Mouse (Mus musculus) heart, embryonic 13.5 days (tissue): ENCODE measurements around the gene Atp1b1. TPM values are rescaled to one million over a fixed set of nuclear protein-coding genes. Genes with fewer than 3 reads are reported as not detected.

Source experiments
- ATAC-seq: fragments of 200-750 bp; cut with Nextera tagmentation; 2 replicates; pipeline ENCODE4 v1.8.0; 2017; ENCODE audit warnings: moderate TSS enrichment; ENCODE audit not compliant: insufficient number of reproducible peaks, low FRiP score, low TSS enrichment; ENCODE audit errors: extremely low read depth
- H3K27ac ChIP-seq: fragments of 300-500 bp; sonication (generic); replicated peaks from 2 replicates; pipeline ENCODE4 v1.5.1; 2015; ENCODE audit warnings: moderate library complexity, mild to moderate bottlenecking, inconsistent platforms
- H3K27me3 ChIP-seq: fragments of 300-500 bp; sonication (generic); replicated peaks from 2 replicates; pipeline ENCODE4 v1.6.1; 2015; ENCODE audit warnings: mild to moderate bottlenecking, inconsistent platforms
- H3K36me3 ChIP-seq: fragments of 300-500 bp; sonication (generic); 2 replicates; pipeline ENCODE4 v1.6.1; 2015; ENCODE audit warnings: mild to moderate bottlenecking, inconsistent platforms
- H3K4me1 ChIP-seq: fragments of 300-500 bp; sonication (generic); 2 replicates; pipeline ENCODE4 v1.6.1; 2015; ENCODE audit warnings: inconsistent platforms
- H3K4me2 ChIP-seq: fragments of 300-500 bp; sonication (generic); 2 replicates; pipeline ENCODE4 v1.6.1; 2015; ENCODE audit warnings: inconsistent platforms, mild to moderate bottlenecking, moderate library complexity
- H3K4me3 ChIP-seq: fragments of 300-500 bp; sonication (generic); 2 replicates; pipeline ENCODE4 v1.5.1; 2015; ENCODE audit warnings: moderate library complexity, mild to moderate bottlenecking, inconsistent platforms
- H3K9ac ChIP-seq: fragments of 300-500 bp; sonication (generic); 2 replicates; pipeline ENCODE4 v1.6.1; 2015; ENCODE audit warnings: inconsistent platforms, mild to moderate bottlenecking, moderate library complexity
- H3K9me3 ChIP-seq: fragments of 300-500 bp; sonication (generic); 2 replicates; pipeline ENCODE4 v1.6.1; 2016; ENCODE audit warnings: inconsistent platforms
- WGBS: fragments of 180-500 bp; shearing (Covaris S2); methylation state at CpG from one replicate; pipeline ENCODE4 v1.1.7; 2015; ENCODE audit warnings: mixed read lengths; 5-methylcytosine and 5-hydroxymethylcytosine counted together
- polyA plus RNA-seq: library from polyadenylated mRNA; unstranded; fragments of >200 nt; fragmentation: Nextera tagmentation; extraction: Ambion mirVana; gene quantifications from 2 replicates; pipeline ENCODE4 v1.2.1, GENCODE M21; 2015

The Atp1b1 gene
- polyA plus RNA-seq, 1 experiment from 2014 or later, result 293 TPM

DNA sequence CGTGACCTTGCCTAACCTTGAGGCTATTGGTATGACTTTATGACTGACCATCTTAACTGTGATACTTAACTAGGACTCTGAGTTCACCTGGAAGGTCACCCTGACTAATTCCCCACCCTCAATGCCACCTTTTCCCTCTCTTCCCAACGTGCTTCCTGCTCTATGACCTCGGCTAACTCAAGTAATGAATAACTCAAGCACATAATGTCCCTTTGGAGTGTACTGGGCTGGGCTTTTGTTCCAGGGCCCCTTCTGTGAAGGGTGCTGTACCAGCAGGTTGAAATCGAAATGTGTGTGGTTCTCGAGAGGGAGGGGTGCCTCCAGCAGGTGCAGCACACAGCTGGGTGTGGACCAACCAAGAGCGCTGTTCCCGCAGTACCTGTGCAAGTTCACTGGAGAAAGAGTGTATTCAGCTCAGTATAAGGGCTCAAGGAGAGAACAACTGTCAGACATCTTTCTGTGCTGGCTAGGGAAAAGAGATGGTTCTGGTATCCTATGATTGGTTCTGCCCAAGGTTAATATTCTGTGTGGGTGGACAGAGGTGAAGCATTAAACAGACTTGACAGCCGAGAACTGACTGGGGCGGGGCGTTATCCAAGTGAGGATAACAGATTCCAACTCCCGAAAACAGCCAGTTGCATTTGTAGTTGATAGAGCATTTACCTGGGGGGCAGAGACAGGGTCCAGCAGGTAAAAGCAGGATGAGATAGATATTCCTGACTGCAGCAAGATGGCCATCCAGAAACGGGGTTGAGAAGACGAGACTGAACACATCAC, 3.0 kb upstream of the Atp1b1 start:
- Histone ChIP-seq H3K36me3 (no peaks in the 10 kb centered on the region), H3K27me3 (peaks cover 26% of the 10 kb centered on the region), H3K9me3 (no peaks in the 10 kb centered on the region), H3K4me1 (peaks cover 44% of the 10 kb centered on the region), H3K27ac (peak overlapping the region; percentile 90), H3K9ac (peak overlapping the region; percentile 71), H3K4me2 (peak overlapping the region; percentile 75), H3K4me3 (peak overlapping the region; percentile 30)
- 59% methylated on average over 13 of the region's 13 CpGs for WGBS
- no peak for ATAC-seq

DNA sequence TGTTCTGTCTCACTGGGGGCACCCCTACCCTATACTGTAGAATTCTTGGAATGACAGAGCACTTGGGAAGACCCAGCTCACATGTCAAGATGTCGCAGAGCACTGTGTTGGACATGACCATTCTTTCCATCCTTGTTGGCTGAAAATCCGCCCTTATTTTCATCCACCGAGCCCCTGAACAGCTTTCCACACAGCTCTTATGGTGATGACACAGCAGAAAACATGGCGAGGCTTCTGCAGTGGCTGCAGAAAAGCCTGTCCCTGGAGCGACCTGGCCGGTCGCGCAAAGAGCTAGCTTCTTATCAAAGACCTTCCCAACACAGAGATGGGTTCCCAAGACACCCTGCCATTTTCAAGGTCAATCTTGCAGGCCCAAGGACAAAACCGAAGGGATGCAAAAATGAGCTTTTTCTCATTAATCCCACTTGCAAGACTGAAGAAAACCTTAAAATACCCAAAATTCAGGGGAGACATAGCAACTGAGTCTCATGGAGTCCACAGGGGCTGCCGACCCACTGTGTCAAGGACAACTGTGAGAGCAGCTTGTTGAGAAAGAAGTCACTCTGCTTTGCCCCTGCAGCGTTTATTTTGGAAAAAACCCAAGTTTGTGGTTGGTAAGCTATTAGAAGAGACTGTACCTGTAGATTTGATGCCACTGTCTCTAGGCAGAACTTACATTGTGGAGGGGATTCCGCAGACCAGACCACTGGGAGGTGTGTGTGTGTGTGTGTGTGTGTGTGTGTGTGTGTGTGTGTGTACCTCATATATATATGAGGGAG, 1.2 kb upstream of the Atp1b1 start:
- Histone ChIP-seq H3K27me3 (peaks cover 26% of the 10 kb centered on the region), H3K4me3 (peak overlapping the region; percentile 88), H3K4me2 (peak overlapping the region; percentile 75), H3K36me3 (0 out of 2 replicates have a peak, but pooled peaks cover 4% of the 10 kb centered on the region), H3K4me1 (peaks cover 58% of the 10 kb centered on the region), H3K9ac (peak overlapping the region; percentile 99), H3K9me3 (no peaks in the 10 kb centered on the region), H3K27ac (peak overlapping the region; percentile 98)
- WGBS, result 36% methylated on average over 12 of the region's 12 CpGs
- ATAC-seq, result no peak

DNA sequence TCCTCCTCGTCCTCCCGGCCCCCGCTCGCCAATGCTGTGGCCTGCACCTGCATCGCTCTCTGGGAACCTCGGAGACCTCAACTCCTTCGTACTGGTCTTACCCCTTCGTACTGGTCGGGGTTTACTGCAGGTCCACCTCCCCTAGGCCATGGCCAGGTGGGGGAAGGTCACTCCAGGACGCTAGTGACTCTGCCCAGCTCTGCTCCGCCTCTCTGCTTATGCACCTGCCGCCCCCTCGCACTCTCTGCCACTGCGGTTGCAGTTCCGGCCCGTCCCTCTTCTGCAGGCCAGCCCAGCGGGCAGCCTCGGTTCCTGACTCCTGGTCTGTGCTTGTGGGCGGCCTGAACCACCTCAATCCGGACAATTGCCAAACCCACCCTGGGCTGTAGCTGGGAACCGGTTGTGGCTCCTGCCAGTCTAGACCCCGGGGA, 481 bp upstream of the Atp1b1 start:
- WGBS, result 3% methylated on average over 22 of the region's 22 CpGs
- ATAC-seq, result peak; percentile 29; the same call in 1 of the 2 replicates

DNA sequence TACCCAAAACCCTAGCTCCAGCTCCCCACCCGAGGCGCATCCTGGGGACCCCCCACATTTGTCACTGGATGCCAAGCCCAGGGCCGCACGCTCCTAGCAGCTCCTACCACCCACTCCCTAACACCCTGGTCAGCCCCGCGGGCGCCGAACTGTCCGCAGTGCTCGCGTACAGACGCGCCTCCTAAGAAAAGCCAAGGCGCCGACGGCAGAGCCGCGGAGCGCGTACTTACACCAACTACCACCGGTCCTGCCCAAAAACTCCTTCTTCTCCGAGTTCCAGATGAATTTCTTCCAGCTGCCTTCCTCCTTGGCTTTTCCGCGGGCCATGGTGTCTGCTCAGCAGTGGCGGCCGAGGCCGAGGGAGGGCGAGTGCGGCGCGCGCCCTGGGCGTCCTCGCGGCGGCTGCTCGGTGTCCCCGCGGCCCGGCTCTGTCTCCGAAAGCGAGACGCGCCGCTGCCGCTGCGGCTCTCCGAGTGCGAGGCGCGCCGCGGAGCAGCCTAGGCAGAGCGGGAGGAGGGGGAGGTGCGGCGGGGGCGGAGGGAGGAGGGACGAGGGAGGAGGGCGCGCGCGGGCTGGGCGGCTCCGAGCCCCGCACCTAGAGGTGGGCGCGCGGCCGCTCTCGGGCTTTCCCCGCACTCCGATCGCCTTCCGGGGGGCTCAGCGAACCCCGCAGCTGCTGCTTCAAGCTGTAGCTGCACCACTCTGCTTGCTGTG, 467 bp downstream of the Atp1b1 start:
- H3K4me2 ChIP-seq, result peak overlapping the region; percentile 75
- under 1% methylated on average over 50 of the region's 76 CpGs for WGBS
- H3K9ac ChIP-seq, result peak overlapping the region; percentile 99
- peaks cover 26% of the 10 kb centered on the region for H3K27me3 ChIP-seq
- H3K4me1 ChIP-seq, result peaks cover 73% of the 10 kb centered on the region
- no peaks in the 10 kb centered on the region for H3K9me3 ChIP-seq
- ATAC-seq, result peak; percentile 55; the same call in 1 of the 2 replicates
- peaks cover 16% of the 10 kb centered on the region for H3K36me3 ChIP-seq
- H3K27ac ChIP-seq, result peak overlapping the region; percentile 98
- H3K4me3 ChIP-seq, result peak overlapping the region; percentile 88

More for the DNA sequence above, 481 bp upstream of the Atp1b1 start:
- Histone ChIP-seq H3K9ac (peak overlapping the region; percentile 99), H3K9me3 (no peaks in the 10 kb centered on the region), H3K27ac (peak overlapping the region; percentile 98), H3K4me1 (peaks cover 65% of the 10 kb centered on the region), H3K4me3 (peak overlapping the region; percentile 88), H3K4me2 (peak overlapping the region; percentile 75), H3K27me3 (peaks cover 26% of the 10 kb centered on the region), H3K36me3 (peaks cover 6% of the 10 kb centered on the region; the same call in 1 of the 2 replicates)

DNA sequence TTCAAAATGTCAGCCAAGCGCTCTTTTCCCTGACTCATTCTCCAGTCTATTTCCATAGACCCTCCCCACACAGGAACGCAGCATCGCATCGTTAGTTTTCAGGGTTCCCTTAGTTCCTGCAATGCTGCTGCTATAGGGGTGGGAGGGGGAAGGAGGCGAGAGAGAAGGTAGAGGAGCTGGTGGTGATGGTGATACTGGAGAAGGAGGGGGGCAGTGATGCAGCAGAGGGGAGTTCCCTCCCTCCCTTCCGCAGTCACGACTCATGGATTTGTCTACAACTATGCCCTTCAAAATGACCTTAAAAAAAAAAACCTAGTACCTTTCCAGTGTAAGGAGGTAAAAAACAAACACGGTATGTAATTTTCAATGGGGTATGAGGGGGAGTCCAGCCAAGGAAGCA, 1.4 kb downstream of the Atp1b1 start:
- peaks cover 26% of the 10 kb centered on the region for H3K27me3 ChIP-seq
- peak overlapping the region; percentile 99 for H3K9ac ChIP-seq
- H3K36me3 ChIP-seq, result peaks cover 25% of the 10 kb centered on the region
- peak overlapping the region; percentile 75 for H3K4me2 ChIP-seq
- H3K27ac ChIP-seq, result peak overlapping the region; percentile 98
- ATAC-seq, result no peak
- peaks cover 72% of the 10 kb centered on the region for H3K4me1 ChIP-seq
- H3K9me3 ChIP-seq, result no peaks in the 10 kb centered on the region
- peak overlapping the region; percentile 88 for H3K4me3 ChIP-seq
- 5% methylated on average over 8 of the region's 8 CpGs for WGBS

DNA sequence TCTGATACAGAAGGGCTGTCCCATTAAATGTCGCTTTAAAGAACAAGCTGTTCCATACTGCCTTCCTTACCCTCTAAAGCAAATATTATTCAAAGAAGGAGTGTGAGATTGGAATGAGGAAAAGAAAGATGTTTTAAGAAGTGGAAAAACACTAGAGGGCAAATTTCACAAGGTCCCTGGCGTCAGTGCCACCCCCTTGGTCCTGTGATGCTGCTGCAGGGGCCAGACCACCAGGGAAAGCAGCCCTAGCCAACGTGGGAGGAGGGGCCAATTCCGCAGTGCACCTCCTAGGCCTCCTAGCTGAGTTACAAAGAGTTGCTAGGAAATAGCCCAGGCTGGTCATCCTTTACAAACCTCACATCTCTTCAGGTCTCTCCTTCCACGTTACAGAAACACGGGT, 2.1 kb downstream of the Atp1b1 start:
- H3K4me2 ChIP-seq, result peak overlapping the region; percentile 75
- H3K4me3 ChIP-seq, result peak overlapping the region; percentile 88
- peaks cover 21% of the 10 kb centered on the region for H3K27me3 ChIP-seq
- ATAC-seq, result no peak
- peak overlapping the region; percentile 98 for H3K27ac ChIP-seq
- peak overlapping the region; percentile 99 for H3K9ac ChIP-seq
- 19% methylated on average over 6 of the region's 6 CpGs for WGBS
- H3K36me3 ChIP-seq, result peaks cover 32% of the 10 kb centered on the region
- H3K4me1 ChIP-seq, result peaks cover 72% of the 10 kb centered on the region
- H3K9me3 ChIP-seq, result no peaks in the 10 kb centered on the region

DNA sequence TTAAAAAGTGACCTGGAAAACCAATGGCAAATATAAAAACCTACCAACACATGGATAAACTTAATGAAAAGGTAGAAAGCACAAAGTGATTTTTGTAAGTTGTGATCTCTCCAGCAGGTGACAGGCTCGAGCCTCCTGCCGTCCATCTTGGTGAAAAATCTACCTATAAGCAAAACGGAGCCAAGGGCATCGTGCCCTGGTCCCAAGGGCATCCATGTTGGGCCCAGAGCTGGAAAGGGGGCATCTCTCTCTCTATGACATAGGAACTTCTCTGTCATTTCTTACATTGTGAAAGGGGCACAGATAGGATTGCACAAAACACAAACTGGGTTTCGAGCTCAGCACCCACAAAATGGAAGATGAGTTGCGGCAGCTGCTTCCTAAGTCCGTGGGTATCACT, 2.5 kb downstream of the Atp1b1 start:
- Histone ChIP-seq H3K27me3 (peaks cover 18% of the 10 kb centered on the region), H3K4me1 (peaks cover 72% of the 10 kb centered on the region), H3K9me3 (no peaks in the 10 kb centered on the region), H3K27ac (peak overlapping the region; percentile 98), H3K4me3 (peak overlapping the region; percentile 88), H3K9ac (peak overlapping the region; percentile 99), H3K4me2 (peak overlapping the region; percentile 75), H3K36me3 (peaks cover 36% of the 10 kb centered on the region)
- 32% methylated on average over 7 of the region's 7 CpGs for WGBS
- ATAC-seq, result no peak

DNA sequence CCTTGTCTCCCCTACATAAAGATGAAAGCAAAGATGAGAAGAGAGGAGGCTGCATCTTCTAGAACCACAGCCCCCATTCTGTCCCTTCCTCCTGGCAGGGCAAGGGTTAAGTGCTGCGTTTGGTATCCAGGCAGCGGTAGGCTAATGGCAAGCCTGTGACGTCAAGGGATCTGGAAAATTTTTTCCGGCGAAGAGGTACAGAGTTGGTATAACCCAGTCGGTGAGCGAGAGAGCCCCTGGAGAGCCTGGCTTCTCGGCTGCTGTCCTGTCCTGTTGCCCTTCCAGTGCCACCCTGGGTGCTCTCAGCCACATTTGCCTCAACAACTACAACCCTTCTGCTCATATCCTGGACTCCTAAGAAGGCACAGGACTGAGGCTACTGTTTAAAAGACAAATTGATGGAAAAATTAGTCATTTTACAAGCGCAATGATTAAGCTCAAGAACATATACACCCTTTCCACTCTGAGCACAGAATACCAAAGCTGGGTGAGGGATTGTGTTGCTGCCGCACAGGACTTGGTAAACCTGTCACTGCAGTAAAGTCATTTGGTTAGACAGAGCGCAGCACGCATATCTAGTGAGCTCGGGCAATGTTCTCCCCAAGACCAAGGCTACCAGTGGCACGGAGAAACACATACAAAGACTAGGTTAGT, 3.3 kb downstream of the Atp1b1 start:
- peak overlapping the region; percentile 88 for H3K4me3 ChIP-seq
- peak overlapping the region; percentile 75 for H3K4me2 ChIP-seq
- WGBS, result 22% methylated on average over 14 of the region's 14 CpGs
- H3K27me3 ChIP-seq, result peaks cover 14% of the 10 kb centered on the region
- H3K36me3 ChIP-seq, result peaks cover 44% of the 10 kb centered on the region
- H3K27ac ChIP-seq, result peak overlapping the region; percentile 87
- H3K9me3 ChIP-seq, result no peaks in the 10 kb centered on the region
- no peak for ATAC-seq
- peak overlapping the region; percentile 86 for H3K9ac ChIP-seq
- peaks cover 73% of the 10 kb centered on the region for H3K4me1 ChIP-seq

DNA sequence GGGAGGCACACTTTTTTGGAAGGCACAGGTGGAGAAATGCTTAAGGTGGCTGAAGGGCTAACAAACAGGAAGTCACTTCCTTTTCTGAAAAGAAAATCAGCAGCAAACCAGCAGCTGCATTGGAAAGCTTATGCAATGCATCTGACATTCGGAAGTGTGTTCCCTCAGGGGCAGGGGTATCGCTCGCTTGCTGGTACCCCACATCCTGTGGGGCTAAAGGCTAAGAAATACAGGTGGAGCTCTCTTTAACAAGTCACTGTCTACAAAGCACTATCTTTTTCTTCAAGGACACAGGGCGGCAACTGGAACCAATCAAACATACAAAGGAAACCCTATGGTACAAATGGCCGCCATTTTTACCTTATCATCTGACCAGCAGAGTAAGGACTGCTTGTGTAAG, 4.4 kb downstream of the Atp1b1 start:
- H3K4me3 ChIP-seq, result peak overlapping the region; percentile 88
- H3K9ac ChIP-seq, result peak overlapping the region; percentile 86
- H3K36me3 ChIP-seq, result peaks cover 55% of the 10 kb centered on the region
- 64% methylated on average over 5 of the region's 5 CpGs for WGBS
- peak overlapping the region; percentile 87 for H3K27ac ChIP-seq
- peaks cover 4% of the 10 kb centered on the region for H3K27me3 ChIP-seq
- H3K9me3 ChIP-seq, result no peaks in the 10 kb centered on the region
- peaks cover 74% of the 10 kb centered on the region for H3K4me1 ChIP-seq
- H3K4me2 ChIP-seq, result peak overlapping the region; percentile 75
- ATAC-seq, result no peak

DNA sequence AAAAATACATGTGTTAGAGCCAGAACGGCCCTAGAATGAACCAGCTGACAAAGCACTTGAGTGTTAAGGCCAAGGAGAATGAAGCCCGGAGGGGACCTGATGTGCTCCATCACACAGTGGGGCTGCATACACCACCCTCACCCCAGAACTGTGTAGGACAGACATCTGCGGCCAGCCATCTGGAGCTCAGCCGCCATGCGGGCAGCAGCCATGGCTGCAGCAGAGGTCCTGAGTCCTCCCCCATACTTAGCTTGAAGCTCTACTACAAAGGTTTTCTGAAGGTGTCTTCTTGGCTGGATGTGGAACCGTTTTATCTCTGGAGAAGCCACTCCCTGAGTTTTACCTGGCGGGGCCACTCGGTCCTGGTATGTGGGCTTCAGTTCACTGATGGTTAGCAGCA, 5.0 kb downstream of the Atp1b1 start:
- ATAC-seq, result no peak
- H3K4me2 ChIP-seq, result peak overlapping the region; percentile 75
- WGBS, result 74% methylated on average over 8 of the region's 8 CpGs
- H3K4me1 ChIP-seq, result peaks cover 75% of the 10 kb centered on the region
- no peaks in the 10 kb centered on the region for H3K9me3 ChIP-seq
- H3K9ac ChIP-seq, result peak overlapping the region; percentile 86; the same call in 1 of the 2 replicates
- peak overlapping the region; percentile 87 for H3K27ac ChIP-seq
- no peaks in the 10 kb centered on the region for H3K27me3 ChIP-seq
- H3K4me3 ChIP-seq, result peak overlapping the region; percentile 88; the same call in 1 of the 2 replicates
- peaks cover 61% of the 10 kb centered on the region for H3K36me3 ChIP-seq
